In the genomic region with DNA sequence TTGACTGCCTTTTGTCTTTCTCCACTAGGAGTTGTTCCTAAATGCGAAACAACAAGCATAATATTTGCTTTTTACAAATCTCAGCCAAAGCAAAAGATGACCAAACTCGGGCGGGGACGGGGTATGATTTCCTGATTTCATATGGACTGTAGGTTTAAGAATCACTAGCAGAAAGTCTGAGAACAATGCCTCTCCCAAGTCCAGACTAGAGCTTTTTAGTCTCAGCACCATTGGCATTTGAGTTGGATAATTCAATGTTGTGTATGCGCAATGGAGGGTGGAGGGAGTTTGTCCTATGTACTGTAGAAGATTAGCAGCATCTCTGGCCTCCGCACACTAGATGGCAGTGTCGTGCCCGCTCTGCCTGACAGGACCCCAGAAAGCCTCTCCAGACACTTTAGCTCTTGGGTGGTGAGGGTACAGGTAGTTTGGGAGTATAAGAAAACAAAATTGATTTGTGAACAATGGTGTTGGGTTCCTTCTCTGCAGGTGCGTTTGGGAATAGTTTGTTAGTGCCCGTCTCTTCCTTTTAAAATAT, we compare ENCODE assay signal across 14 mouse cellular contexts. TPM values are rescaled to one million over a fixed set of nuclear protein-coding genes. Genes with fewer than 3 reads are reported as not detected.
A peak's percentile ranks its signal among the peaks of the same experiment; 100 is the strongest.
DNase-seq lines count a peak whose midpoint lies in the region; ATAC-seq lines count a peak whose summit lies in the region.
"Had no signal": no experiment of that assay in that cellular context is flagged by ENCODE, and none has a peak within 500 bp of the region (broad histone marks: within the 10 kb centered on the region; RNA-seq: fewer than 3 reads in every experiment).

No protein-coding gene starts in this region.

- 86% methylated on average over 10 of the region's 10 CpGs for WGBS in midbrain, embryonic 10.5 days
- 78% methylated on average over 10 of the region's 10 CpGs for WGBS in midbrain, embryonic 16.5 days

- H3K4me1 ChIP-seq in midbrain, embryonic 10.5 days = peaks cover 24% of the 10 kb centered on the region
- H3K4me1 ChIP-seq in midbrain, embryonic 16.5 days (ENCODE audit: control insufficient read depth, insufficient read depth, low read length) = peaks cover 4% of the 10 kb centered on the region
- H3K4me1 ChIP-seq: embryonic facial prominence, embryonic 13.5 days had no signal

- peak; percentile 74 for DNase-seq in heart, adult 11 months
- DNase-seq in heart, postnatal 25 days (ENCODE audit: low spot score) = no peak
- DNase-seq in midbrain, embryonic 10.5 days (ENCODE audit: low spot score) = peak; percentile 30
- peak; percentile 28 for DNase-seq in WW6 (ENCODE audit: low read depth, low spot score)
- DNase-seq in thymus, postnatal 0 days (ENCODE audit: low spot score) = peak; percentile 24
- no peak for DNase-seq in layer of hippocampus, postnatal 10 days (ENCODE audit: low spot score in 2 of 2)
- DNase-seq: lung, postnatal 36 days had no signal

- no peak overlapping the region for H3K9ac ChIP-seq in midbrain, embryonic 16.5 days (ENCODE audit: low read depth, low read length)
- H3K9ac ChIP-seq: embryonic facial prominence, embryonic 13.5 days; neural tube, embryonic 12.5 days had no signal

- no peak for ATAC-seq in midbrain, embryonic 16.5 days
- no peak for ATAC-seq in megakaryocyte, adult 5-6 weeks (ENCODE audit: poor library complexity, severe bottlenecking)
- ATAC-seq: inflammation-experienced regulatory T-cells, adult 6 months had no signal

- no peak overlapping the region for H3K4me2 ChIP-seq in midbrain, embryonic 16.5 days (ENCODE audit: low read length)
- H3K4me2 ChIP-seq: embryonic facial prominence, embryonic 13.5 days; neural tube, embryonic 12.5 days had no signal

- H3K27me3 ChIP-seq in midbrain, embryonic 10.5 days (ENCODE audit: low read depth, poor library complexity, severe bottlenecking) = peaks cover 4% of the 10 kb centered on the region; the same call in 1 of the 2 replicates
- no peaks in the 10 kb centered on the region for H3K27me3 ChIP-seq in midbrain, embryonic 16.5 days (ENCODE audit: control insufficient read depth, insufficient read depth, low read depth, low read length)
- H3K27me3 ChIP-seq: neural tube, embryonic 12.5 days had no signal

- no peaks in the 10 kb centered on the region for H3K9me3 ChIP-seq in midbrain, embryonic 10.5 days (replicated peaks)
- no peaks in the 10 kb centered on the region for H3K9me3 ChIP-seq in midbrain, embryonic 16.5 days (replicated peaks; ENCODE audit: control insufficient read depth, low read length, poor library complexity, severe bottlenecking)
- H3K9me3 ChIP-seq: embryonic facial prominence, embryonic 13.5 days; heart, embryonic 10.5 days; neural tube, embryonic 12.5 days had no signal

- intact Hi-C loops in heart, postnatal 25 days (cut with DNase I) = no loop called here

- peak overlapping the region; percentile 81 for H3K27ac ChIP-seq in midbrain, embryonic 10.5 days (replicated peaks)
- no peak overlapping the region for H3K27ac ChIP-seq in midbrain, embryonic 16.5 days (ENCODE audit: low read length)
- H3K27ac ChIP-seq: embryonic facial prominence, embryonic 13.5 days; neural tube, embryonic 12.5 days had no signal

- H3K36me3 ChIP-seq in midbrain, embryonic 10.5 days = no peaks in the 10 kb centered on the region
- H3K36me3 ChIP-seq in midbrain, embryonic 16.5 days (ENCODE audit: control insufficient read depth, insufficient read depth, low read length) = no peaks in the 10 kb centered on the region
- H3K36me3 ChIP-seq: embryonic facial prominence, embryonic 13.5 days; heart, embryonic 10.5 days; neural tube, embryonic 12.5 days had no signal

- H3K4me3 ChIP-seq in midbrain, embryonic 10.5 days = no peak overlapping the region
- no peak overlapping the region for H3K4me3 ChIP-seq in midbrain, embryonic 16.5 days (ENCODE audit: low read depth, low read length)
- H3K4me3 ChIP-seq: embryonic facial prominence, embryonic 13.5 days; heart, embryonic 10.5 days; neural tube, embryonic 12.5 days had no signal

RNA-seq across cellular contexts. Expression of a gene that starts 10.8 kb away (rescaled TPM):
- total RNA-seq in heart, postnatal 25 days (2021) = not detected
- 0.20 and 0.36 TPM in 2 replicates for polyA plus RNA-seq in midbrain, embryonic 10.5 days (2016; fragmentation: Nextera tagmentation; extraction: Ambion mirVana)
- 0.22 and 0.40 TPM in 2 replicates for polyA plus RNA-seq in midbrain, embryonic 16.5 days (2015; fragmentation: Nextera tagmentation; extraction: Ambion mirVana)
- not detected in 2 replicates for polyA plus RNA-seq in thymus, postnatal 0 days (2015; fragmentation: Nextera tagmentation; extraction: Ambion mirVana)
- not detected for total RNA-seq in layer of hippocampus, postnatal 10 days (2021)
- total RNA-seq in megakaryocyte, adult 5-6 weeks (2015) = not detected in 2 replicates
- total RNA-seq in megakaryocyte, adult 5-6 weeks (2017) = not detected in 2 replicates
- total RNA-seq: left cerebral cortex, postnatal 14 days had no signal
- polyA plus RNA-seq: embryonic facial prominence, embryonic 13.5 days; heart, embryonic 10.5 days; inflammation-experienced regulatory T-cells, adult 6 months had no signal

RNA-seq across cellular contexts. Expression of a gene that starts 39.2 kb away (rescaled TPM):
- total RNA-seq in heart, postnatal 25 days (2021) = under 1 TPM; 0.08 to 0.20 TPM
- 0.14 and 0.19 TPM in 2 replicates for polyA plus RNA-seq in midbrain, embryonic 10.5 days (2016; fragmentation: Nextera tagmentation; extraction: Ambion mirVana)
- 0.03 and 0.10 TPM in 2 replicates for polyA plus RNA-seq in midbrain, embryonic 16.5 days (2015; fragmentation: Nextera tagmentation; extraction: Ambion mirVana)
- polyA plus RNA-seq in thymus, postnatal 0 days (2015; fragmentation: Nextera tagmentation; extraction: Ambion mirVana) = 0.59 and 0.67 TPM in 2 replicates
- total RNA-seq in layer of hippocampus, postnatal 10 days (2021) = under 1 TPM; 0.47 to 0.55 TPM
- 1.9 TPM in 1 of 2 replicates, not detected in the other for total RNA-seq in megakaryocyte, adult 5-6 weeks (2015)
- 0.04 and 0.41 TPM in 2 replicates for total RNA-seq in megakaryocyte, adult 5-6 weeks (2017)

Comparison
In these comparisons a context has a peak if more than half of its experiments do, and no peak if none do; other contexts are left out.
1. DNase-seq: peak in heart, adult 11 months (single experiment), midbrain, embryonic 10.5 days (single experiment), WW6 (single experiment) and thymus, postnatal 0 days (single experiment); none in heart, postnatal 25 days (single experiment) and layer of hippocampus, postnatal 10 days (0 of 2).